Mouse (Mus musculus) MEL (cell line): Measurements from ENCODE around the gene Dscam. TPM values are rescaled to one million over a fixed set of nuclear protein-coding genes. Genes with fewer than 3 reads are reported as not detected.

Source experiments
- DNase-seq: peaks from one replicate; pipeline ENCODE4 v3.0.0; 2011; ENCODE audit warnings: low read depth, low spot score
- H3K27ac ChIP-seq: 2 replicates; pipeline ENCODE4 v1.5.1; 2012; ENCODE audit warnings: low read depth, mild to moderate bottlenecking, control low read depth, low read length, moderate library complexity; ENCODE audit not compliant: control insufficient read depth
- H3K27me3 ChIP-seq, 2 experiments: fragments of 150-350 bp in 1 of 2; sonication (generic) in 1 of 2; 2 replicates each; pipeline ENCODE4 v1.6.1; 2012; ENCODE audit warnings: low read length in 2 of 2, mild to moderate bottlenecking in 2 of 2, improper control_type of control experiment in 1 of 2, moderate library complexity in 1 of 2; ENCODE audit not compliant: insufficient read depth in 2 of 2, control insufficient read depth in 1 of 2
- H3K36me3 ChIP-seq, 2 experiments: 2 replicates each; pipeline ENCODE4 v1.6.1; 2012 to 2014; ENCODE audit warnings: low read length in 2 of 2, improper control_type of control experiment in 1 of 2, inconsistent platforms in 1 of 2, mild to moderate bottlenecking in 1 of 2; ENCODE audit not compliant: insufficient read depth in 2 of 2, control insufficient read depth in 1 of 2
- H3K4me1 ChIP-seq, 2 experiments: fragments of 150-350 bp in 1 of 2; sonication (generic) in 1 of 2; 2 replicates each; pipeline ENCODE4 v1.6.1; 2012; ENCODE audit warnings: low read length in 2 of 2, improper control_type of control experiment in 1 of 2, mild to moderate bottlenecking in 1 of 2; ENCODE audit not compliant: insufficient read depth in 2 of 2, control insufficient read depth in 1 of 2
- H3K4me3 ChIP-seq, 2 experiments: fragments of 150-350 bp in 1 of 2; sonication (generic) in 1 of 2; 2 replicates each; pipeline ENCODE4 v1.5.1; 2012; ENCODE audit warnings: low read depth in 2 of 2, low read length in 2 of 2, mild to moderate bottlenecking in 2 of 2, moderate library complexity in 2 of 2, control low read depth in 1 of 2, improper control_type of control experiment in 1 of 2; ENCODE audit not compliant: control insufficient read depth in 1 of 2, insufficient read depth in 1 of 2
- H3K79me2 ChIP-seq: 2 replicates; pipeline ENCODE4 v1.6.1; 2012; ENCODE audit warnings: mild to moderate bottlenecking, low read length, moderate library complexity; ENCODE audit not compliant: control insufficient read depth, poor library complexity, insufficient read depth
- H3K9ac ChIP-seq: 2 replicates; pipeline ENCODE4 v1.6.1; 2012; ENCODE audit warnings: low read depth, mild to moderate bottlenecking, control low read depth, low read length, moderate library complexity; ENCODE audit not compliant: control insufficient read depth, poor library complexity, severe bottlenecking
- H3K9me3 ChIP-seq: fragments of 150-350 bp; sonication (generic); replicated peaks from 2 replicates; pipeline ENCODE4 v1.6.1; 2012; ENCODE audit warnings: mild to moderate bottlenecking, low read length, improper control_type of control experiment, moderate library complexity; ENCODE audit not compliant: insufficient read depth
- BHLHE40 ChIP-seq: IDR thresholded peaks from 2 replicates; pipeline ENCODE4 v1.6.1; 2012; ENCODE audit warnings: low read depth, mild to moderate bottlenecking, inconsistent platforms, low read length, improper control_type of control experiment, borderline replicate concordance
- CHD2 ChIP-seq: IDR thresholded peaks from 2 replicates; pipeline ENCODE4 v1.6.1; 2011; ENCODE audit warnings: low read length, improper control_type of control experiment
- CTCF ChIP-seq, 3 experiments: IDR thresholded peaks in 2 of 3; conservative IDR thresholded peaks in 1 of 3; 2 replicates each; pipeline ENCODE4 v1.5.1; 2011 to 2012; ENCODE audit warnings: low read length in 3 of 3, low read depth in 2 of 3, mild to moderate bottlenecking in 2 of 3, improper control_type of control experiment in 1 of 3, inconsistent platforms in 1 of 3, mixed read lengths in 1 of 3, moderate library complexity in 1 of 3; ENCODE audit not compliant: control insufficient read depth in 1 of 3, insufficient read depth in 1 of 3, poor library complexity in 1 of 3, severe bottlenecking in 1 of 3
- ELF1 ChIP-seq: IDR thresholded peaks from 2 replicates; pipeline ENCODE4 v1.6.1; 2014; ENCODE audit warnings: low read depth, mild to moderate bottlenecking, inconsistent platforms, low read length, improper control_type of control experiment, moderate library complexity
- EP300 ChIP-seq, 2 experiments: IDR thresholded peaks; 2 replicates each; pipeline ENCODE4 v1.6.1; 2011; ENCODE audit warnings: improper control_type of control experiment in 2 of 2, low read length in 2 of 2, low read depth in 1 of 2, mild to moderate bottlenecking in 1 of 2
- ETS1 ChIP-seq: IDR thresholded peaks from 2 replicates; pipeline ENCODE4 v1.6.1; 2012; ENCODE audit warnings: low read depth, mild to moderate bottlenecking, inconsistent platforms, low read length, improper control_type of control experiment, moderate library complexity
- GABPA ChIP-seq: IDR thresholded peaks from 2 replicates; pipeline ENCODE4 v1.6.1; 2012; ENCODE audit warnings: low read depth, mild to moderate bottlenecking, inconsistent platforms, low read length, improper control_type of control experiment, moderate library complexity
- GATA1 ChIP-seq: IDR thresholded peaks from 2 replicates; pipeline ENCODE4 v1.6.1; 2011; ENCODE audit warnings: low read depth, low read length, improper control_type of control experiment
- HCFC1 ChIP-seq: IDR thresholded peaks from 2 replicates; pipeline ENCODE4 v1.6.1; 2012; ENCODE audit warnings: low read depth, mild to moderate bottlenecking, inconsistent platforms, low read length, improper control_type of control experiment, moderate library complexity
- JUND ChIP-seq: IDR thresholded peaks from 2 replicates; pipeline ENCODE4 v1.6.1; 2011; ENCODE audit warnings: low read depth, mild to moderate bottlenecking, improper control_type of control experiment, low read length
- MAFK ChIP-seq: IDR thresholded peaks from 2 replicates; pipeline ENCODE4 v1.6.1; 2011; ENCODE audit warnings: low read depth, mild to moderate bottlenecking, low read length, improper control_type of control experiment, borderline replicate concordance
- MYC ChIP-seq: IDR thresholded peaks from 2 replicates; pipeline ENCODE4 v1.6.1; 2011; ENCODE audit warnings: low read depth, mild to moderate bottlenecking, low read length, improper control_type of control experiment, moderate library complexity
- NELFE ChIP-seq: IDR thresholded peaks from 2 replicates; pipeline ENCODE4 v1.6.1; 2011; ENCODE audit warnings: low read depth, low read length, improper control_type of control experiment
- POLR2AphosphoS2 ChIP-seq: IDR thresholded peaks from 2 replicates; pipeline ENCODE4 v1.6.1; 2011; ENCODE audit warnings: low read length, improper control_type of control experiment
- POLR2AphosphoS5 ChIP-seq: IDR thresholded peaks from 2 replicates; pipeline ENCODE4 v1.6.1; 2012; ENCODE audit warnings: low read depth, borderline replicate concordance, mild to moderate bottlenecking, inconsistent platforms, low read length, moderate library complexity, mixed read lengths
- RAD21 ChIP-seq: IDR thresholded peaks from 2 replicates; pipeline ENCODE4 v1.6.1; 2011; ENCODE audit warnings: mild to moderate bottlenecking, low read depth, low read length, improper control_type of control experiment
- TAL1 ChIP-seq: IDR thresholded peaks from 2 replicates; pipeline ENCODE4 v1.6.1; 2012; ENCODE audit warnings: mild to moderate bottlenecking, inconsistent platforms, low read length, moderate library complexity, mixed read lengths
- UBTF ChIP-seq: IDR thresholded peaks from 2 replicates; pipeline ENCODE4 v1.6.1; 2012; ENCODE audit warnings: low read depth, mild to moderate bottlenecking, inconsistent platforms, low read length, improper control_type of control experiment, moderate library complexity, borderline replicate concordance; ENCODE audit not compliant: insufficient read depth
- ZC3H11A ChIP-seq: IDR thresholded peaks from 2 replicates; pipeline ENCODE4 v1.6.1; 2012; ENCODE audit warnings: low read depth, mild to moderate bottlenecking, inconsistent platforms, low read length, improper control_type of control experiment
- ZKSCAN1 ChIP-seq: IDR thresholded peaks from 2 replicates; pipeline ENCODE4 v1.6.1; 2012; ENCODE audit warnings: low read depth, mild to moderate bottlenecking, inconsistent platforms, low read length, improper control_type of control experiment, moderate library complexity
- polyA plus RNA-seq, 2 experiments: library from polyadenylated mRNA; stranded (reverse) in 1 of 2; unstranded in 1 of 2; fragments of >175 nt in 1 of 2; fragments of >200 nt in 1 of 2; gene quantifications; 2 replicates each; pipeline versions ENCODE4 v1.2.1 to v1.2.4; 2012; ENCODE audit warnings: low replicate concordance in 2 of 2, low read depth in 1 of 2; ENCODE audit not compliant: insufficient read length in 2 of 2, insufficient read depth in 1 of 2, missing spikeins in 1 of 2
- total RNA-seq: library from RNA; depleted of rRNA; stranded (reverse); fragments of 300-350 nt; gene quantifications from 2 replicates; pipeline ENCODE4 v1.2.3, GENCODE M21; 2012

Gene Dscam
- total and polyA plus RNA-seq, 3 experiments, result not detected

DNA sequence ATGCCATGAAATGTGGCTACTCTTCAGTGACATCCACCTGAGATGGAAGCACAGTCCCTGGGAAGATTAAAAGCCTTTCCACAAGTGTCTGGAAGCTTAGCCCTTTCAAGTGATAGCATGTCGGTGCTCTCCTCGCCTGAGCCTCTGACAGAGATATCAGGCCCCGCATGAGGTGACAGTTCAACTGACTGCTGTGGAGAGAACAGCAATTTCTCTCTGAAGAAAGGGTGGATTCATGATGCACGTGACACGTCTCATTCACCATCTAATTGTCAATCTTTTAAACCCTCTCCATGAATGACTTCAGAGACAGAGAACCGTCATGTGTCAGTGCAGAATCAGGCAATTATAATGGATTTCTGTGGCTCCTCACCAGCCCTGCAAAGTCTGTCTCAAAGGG, 416.2 kb downstream of the Dscam start:
- H3K27me3 ChIP-seq, result no peaks in the 10 kb centered on the region
- H3K9ac ChIP-seq, result no peak overlapping the region
- TF ChIP-seq MAFK, result no peak
- no peaks in the 10 kb centered on the region for H3K79me2 ChIP-seq
- DNase-seq, result no peak
- H3K36me3 ChIP-seq, result no peaks in the 10 kb centered on the region
- H3K4me3 ChIP-seq, result no peak overlapping the region
- no peaks in the 10 kb centered on the region for H3K9me3 ChIP-seq
- no peaks in the 10 kb centered on the region for H3K4me1 ChIP-seq
- H3K27ac ChIP-seq, result no peak overlapping the region

DNA sequence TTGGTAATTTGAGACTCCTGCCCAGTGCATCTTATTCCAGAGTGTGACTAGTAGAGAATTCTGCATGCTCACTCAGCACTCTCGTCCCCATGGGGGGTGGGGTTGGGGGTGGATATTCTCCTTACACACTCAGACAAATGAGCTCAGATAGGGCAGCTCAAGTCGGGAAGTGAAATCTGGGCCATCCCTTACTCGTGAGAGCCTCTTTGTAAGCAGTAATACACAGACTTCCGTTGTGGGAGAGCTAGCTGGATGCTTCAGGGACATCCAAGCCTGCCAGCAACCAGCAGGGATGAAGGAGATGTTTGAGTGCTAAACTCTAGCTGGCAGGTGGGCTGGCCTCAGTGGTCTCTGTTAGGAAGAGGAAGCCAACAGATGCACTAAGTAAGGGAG, 416.8 kb downstream of the Dscam start:
- no peak overlapping the region for H3K27ac ChIP-seq
- no peak overlapping the region for H3K9ac ChIP-seq
- no peaks in the 10 kb centered on the region for H3K36me3 ChIP-seq
- H3K27me3 ChIP-seq, result no peaks in the 10 kb centered on the region
- H3K79me2 ChIP-seq, result no peaks in the 10 kb centered on the region
- H3K4me1 ChIP-seq, result no peaks in the 10 kb centered on the region
- no peak overlapping the region for H3K4me3 ChIP-seq
- H3K9me3 ChIP-seq, result no peaks in the 10 kb centered on the region
- DNase-seq, result no peak
- TF ChIP-seq RAD21 (no peak), GATA1 (no peak), EP300 (IDR thresholded peaks at IDR 0.05; ENCODE audit: low read depth in 1 of 2, low read length in 2 of 2) (no peak), GABPA (no peak)

DNA sequence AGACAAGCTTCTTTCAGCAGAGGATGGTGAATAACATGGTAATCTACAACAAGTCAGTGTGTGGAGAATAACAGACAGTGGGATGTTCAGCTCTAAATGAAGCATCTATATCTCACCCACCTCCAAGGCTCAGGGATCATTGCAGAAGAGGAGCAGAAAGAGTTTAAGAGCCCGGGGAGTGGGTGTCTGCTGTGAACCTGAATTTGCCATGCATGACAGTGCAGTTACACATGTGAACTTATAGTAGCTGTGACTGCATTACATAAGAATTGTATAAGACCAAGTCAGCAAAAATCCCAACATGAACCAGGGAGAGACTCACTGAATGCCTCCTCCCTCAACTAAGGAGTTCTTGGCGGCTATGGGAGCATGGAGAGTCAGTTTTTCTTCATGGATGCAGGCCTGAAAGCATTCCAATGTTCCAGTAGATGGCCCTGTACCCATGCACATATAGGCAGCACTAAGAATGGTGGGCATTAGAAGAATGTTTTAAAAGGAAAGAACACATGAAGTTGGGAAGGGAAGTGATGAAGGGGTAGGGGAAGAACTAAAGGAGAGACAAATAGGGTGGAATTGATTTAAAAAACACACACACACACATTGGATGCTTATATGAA, 417.3 kb downstream of the Dscam start:
- Histone ChIP-seq H3K4me1 (no peaks in the 10 kb centered on the region), H3K9me3 (no peaks in the 10 kb centered on the region), H3K9ac (no peak overlapping the region), H3K36me3 (no peaks in the 10 kb centered on the region), H3K27me3 (no peaks in the 10 kb centered on the region), H3K4me3 (no peak overlapping the region), H3K27ac (no peak overlapping the region), H3K79me2 (no peaks in the 10 kb centered on the region)
- TF ChIP-seq ZKSCAN1 (no peak), POLR2AphosphoS2 (no peak), MYC (no peak), ETS1 (no peak), BHLHE40 (no peak), RAD21 (no peak), ZC3H11A (no peak), JUND (no peak), CTCF (IDR thresholded peaks at IDR 0.05 in 2 of 3, conservative IDR thresholded peaks at IDR 0.05 in 1 of 3; ENCODE audit: control insufficient read depth in 1 of 3, insufficient read depth in 1 of 3, low read depth in 2 of 3, low read length in 3 of 3, poor library complexity in 1 of 3, severe bottlenecking in 1 of 3) (no peak), HCFC1 (no peak), POLR2AphosphoS5 (no peak), TAL1 (no peak), ELF1 (no peak), UBTF (no peak), CHD2 (no peak), NELFE (no peak)
- no peak for DNase-seq
